In the genomic region with DNA sequence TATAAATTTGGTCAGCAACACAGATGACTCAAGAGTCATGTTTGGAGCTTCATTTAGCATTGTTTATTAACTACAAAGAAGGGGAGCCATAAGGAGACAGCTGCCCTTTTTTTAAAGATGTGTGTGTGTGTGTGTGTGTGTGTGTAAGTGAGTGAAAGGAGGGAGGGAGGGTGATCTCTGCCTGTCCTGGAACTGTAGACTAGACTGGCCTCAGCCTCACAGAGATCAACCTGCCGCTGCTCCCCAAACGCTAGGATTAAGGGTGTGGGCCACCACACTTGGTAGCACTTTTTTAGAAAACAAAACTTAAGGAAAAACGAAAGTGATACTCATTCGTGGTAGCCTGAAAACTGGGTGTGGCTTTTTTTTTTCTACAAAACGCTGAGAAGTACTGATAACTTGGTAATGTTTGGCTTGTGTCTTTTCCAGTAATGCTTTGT, we compare ENCODE assay signal across 8 mouse cellular contexts. TPM values are rescaled to one million over a fixed set of nuclear protein-coding genes. Genes with fewer than 3 reads are reported as not detected.
A peak's percentile ranks its signal among the peaks of the same experiment; 100 is the strongest.
DNase-seq lines count a peak whose midpoint lies in the region; ATAC-seq and TF ChIP-seq lines count a peak whose summit lies in the region.

No protein-coding gene starts in this region.

- intact Hi-C loops in gastrocnemius, postnatal 14 days (cut with DNase I; ENCODE audit: low total_unique reads), result no loop called here

- peak overlapping the region; percentile 97 for H3K27ac ChIP-seq in kidney, adult 2 months (ENCODE audit: insufficient read depth, low read depth, low read length)
- H3K27ac ChIP-seq in lung, embryonic 16.5 days (ENCODE audit: low read length), result peak overlapping the region; percentile 36

- peak overlapping the region; percentile 41; the same call in 1 of the 2 replicates for H3K9ac ChIP-seq in lung, embryonic 16.5 days (ENCODE audit: low read length)

- TF ChIP-seq CTCF in kidney, adult 2 months (conservative IDR thresholded peaks at IDR 0.05; ENCODE audit: insufficient read depth, insufficient read length, low read depth, low read length), result no peak

- H3K27me3 ChIP-seq in kidney, adult 2 months (replicated peaks; ENCODE audit: control insufficient read depth, insufficient read depth, low read length), result no peaks in the 10 kb centered on the region
- no peaks in the 10 kb centered on the region for H3K27me3 ChIP-seq in lung, embryonic 16.5 days (ENCODE audit: control insufficient read depth, insufficient read depth, low read depth, low read length)

- peak overlapping the region; percentile 42 for H3K4me3 ChIP-seq in kidney, adult 2 months (ENCODE audit: insufficient read depth, low read depth, low read length)
- H3K4me3 ChIP-seq in lung, embryonic 16.5 days (ENCODE audit: low read length), result peak overlapping the region; percentile 28

- peak; percentile 24 for TF ChIP-seq POLR2A in kidney, adult 2 months (IDR thresholded peaks at IDR 0.05; ENCODE audit: low read depth, low read length)

- peak; percentile 21 for DNase-seq in layer of hippocampus, adult 11-12 months (ENCODE audit: low spot score)
- no peak for DNase-seq in layer of hippocampus, postnatal 10 days (ENCODE audit: low spot score in 2 of 2)
- DNase-seq in gastrocnemius, postnatal 14 days, result peak; percentile 7
- peak; percentile 70 for DNase-seq in kidney, adult 2 months
- DNase-seq in testis, postnatal 10 days (ENCODE audit: low spot score), result peak; percentile 47
- no peak for DNase-seq in frontal cortex, postnatal 36 days (ENCODE audit: low spot score in 2 of 2)

- no peaks in the 10 kb centered on the region for H3K9me3 ChIP-seq in lung, embryonic 16.5 days (ENCODE audit: control insufficient read depth, low read length)

- ATAC-seq in activated CD4-positive, CD25-positive, alpha-beta regulatory T cell, adult 4 months, result peak; percentile 12
- ATAC-seq in lung, embryonic 16.5 days (ENCODE audit: low read depth), result no peak

- H3K36me3 ChIP-seq in kidney, adult 2 months (ENCODE audit: control insufficient read depth, insufficient read depth, low read length), result peaks cover 1% of the 10 kb centered on the region; the same call in 1 of the 2 replicates
- peaks cover 8% of the 10 kb centered on the region; the same call in 1 of the 2 replicates for H3K36me3 ChIP-seq in lung, embryonic 16.5 days (ENCODE audit: control insufficient read depth, insufficient read depth, low read length)

- peak overlapping the region; percentile 31 for H3K4me2 ChIP-seq in lung, embryonic 16.5 days (ENCODE audit: low read depth, low read length)

- peaks cover 6% of the 10 kb centered on the region; the same call in 1 of the 2 replicates for H3K4me1 ChIP-seq in kidney, adult 2 months (ENCODE audit: control insufficient read depth, insufficient read depth, low read length)
- H3K4me1 ChIP-seq in lung, embryonic 16.5 days (replicated peaks; ENCODE audit: control insufficient read depth, insufficient read depth, low read length), result peaks cover 18% of the 10 kb centered on the region

- 2% methylated on average over 5 of the region's 5 CpGs for WGBS in kidney, adult 2 months
- WGBS in lung, embryonic 16.5 days, result 37% methylated on average over 5 of the region's 5 CpGs

RNA-seq across cellular contexts. Expression of a gene that starts 0.9 kb away (rescaled TPM):
- 10 to 100 TPM; 25.5 to 26.3 TPM for total RNA-seq in layer of hippocampus, postnatal 10 days (2021)
- 100 to 1,000 TPM; 102 to 103 TPM for polyA plus RNA-seq in activated CD4-positive, CD25-positive, alpha-beta regulatory T cell, adult 4 months (2017; shearing (Covaris generic))
- 10 to 100 TPM; 67.7 to 78.5 TPM for total RNA-seq in gastrocnemius, postnatal 14 days (2021)
- polyA plus RNA-seq in kidney, adult 2 months (2012; rRNA removed), result 32.5 and 35.3 TPM in 2 replicates
- 36.8 and 37.6 TPM in 2 replicates for polyA plus RNA-seq in lung, embryonic 16.5 days (2015; fragmentation: Nextera tagmentation; extraction: Ambion mirVana)

RNA-seq across cellular contexts. Expression of a gene that starts 2.0 kb away (rescaled TPM):
- 10 to 100 TPM; 57.8 to 59.5 TPM for total RNA-seq in layer of hippocampus, postnatal 10 days (2021)
- 10 to 100 TPM; 42.7 to 47.7 TPM for polyA plus RNA-seq in activated CD4-positive, CD25-positive, alpha-beta regulatory T cell, adult 4 months (2017; shearing (Covaris generic))
- total RNA-seq in gastrocnemius, postnatal 14 days (2021), result 10 to 100 TPM; 49.5 to 55.4 TPM
- polyA plus RNA-seq in kidney, adult 2 months (2012; rRNA removed), result 84.6 and 85.7 TPM in 2 replicates
- polyA plus RNA-seq in lung, embryonic 16.5 days (2015; fragmentation: Nextera tagmentation; extraction: Ambion mirVana), result 102 and 104 TPM in 2 replicates

Comparison
In these comparisons a context has a peak if more than half of its experiments do, and no peak if none do; other contexts are left out.
1. DNase-seq: peak in layer of hippocampus, adult 11-12 months (single experiment), gastrocnemius, postnatal 14 days (single experiment), kidney, adult 2 months (single experiment) and testis, postnatal 10 days (single experiment); none in layer of hippocampus, postnatal 10 days (0 of 2) and frontal cortex, postnatal 36 days (0 of 2).